Mouse (Mus musculus) liver, adult 2 months (tissue): Measurements from ENCODE around the gene Ubac2. TPM values are rescaled to one million over a fixed set of nuclear protein-coding genes. Genes with fewer than 3 reads are reported as not detected.

Experiments used
- DNase-seq: peaks from one replicate; pipeline ENCODE4 v3.0.0-alpha.2; 2011; ENCODE audit warnings: low read depth, low spot score; ENCODE audit errors: extremely low read depth
- H3K27ac ChIP-seq: fragments of 200-500 bp; replicated peaks from 2 replicates; pipeline ENCODE4 v1.5.1; 2012; ENCODE audit warnings: low read depth, mild to moderate bottlenecking, control low read depth, inconsistent platforms, low read length; ENCODE audit not compliant: insufficient read depth
- H3K27me3 ChIP-seq: fragments of 200-500 bp; 2 replicates; pipeline ENCODE4 v1.6.1; 2012; ENCODE audit warnings: mild to moderate bottlenecking, moderate library complexity, low read length, inconsistent platforms; ENCODE audit not compliant: control insufficient read depth, insufficient read depth
- H3K36me3 ChIP-seq: fragments of 200-500 bp; 2 replicates; pipeline ENCODE4 v1.6.1; 2012; ENCODE audit warnings: low read length, inconsistent platforms; ENCODE audit not compliant: control insufficient read depth, insufficient read depth
- H3K4me1 ChIP-seq: fragments of 200-500 bp; 2 replicates; pipeline ENCODE4 v1.6.1; 2011; ENCODE audit warnings: low read length; ENCODE audit not compliant: control insufficient read depth, insufficient read depth
- H3K4me3 ChIP-seq: fragments of 200-500 bp; 2 replicates; pipeline ENCODE4 v1.5.1; 2011; ENCODE audit warnings: low read depth, mild to moderate bottlenecking, control low read depth, low read length, moderate library complexity; ENCODE audit not compliant: insufficient read depth
- H3K79me2 ChIP-seq: fragments of 200-500 bp; 2 replicates; pipeline ENCODE4 v1.6.1; 2012; ENCODE audit warnings: inconsistent platforms, mild to moderate bottlenecking, low read length, moderate library complexity; ENCODE audit not compliant: control insufficient read depth, insufficient read depth
- H3K9ac ChIP-seq: fragments of 200-500 bp; 2 replicates; pipeline ENCODE4 v1.6.1; 2012; ENCODE audit warnings: low read depth, mild to moderate bottlenecking, control low read depth, inconsistent platforms, low read length
- CTCF ChIP-seq: fragments of 200-500 bp; IDR thresholded peaks from 2 replicates; pipeline ENCODE4 v1.5.1; 2011; ENCODE audit warnings: low read depth, low read length, control low read depth
- POLR2A ChIP-seq: fragments of 200-500 bp; IDR thresholded peaks from 2 replicates; pipeline ENCODE4 v1.6.1; 2011; ENCODE audit warnings: low read length, control low read depth; ENCODE audit not compliant: insufficient read depth; ENCODE audit errors: extremely low read depth
- whole genome bisulfite sequencing: fragments of 180-500 bp; shearing (Covaris S2); methylation state at CpG from one replicate; pipeline ENCODE4 v1.1.7; 2018; 5-methylcytosine and 5-hydroxymethylcytosine counted together
- polyA plus RNA-seq: library from polyadenylated mRNA; depleted of rRNA; stranded (reverse); fragments of >200 nt; gene quantifications from 2 replicates; pipeline ENCODE4 v1.2.3, GENCODE M21; 2012
- total RNA-seq: library from RNA; depleted of rRNA; stranded (reverse); fragments of >200 nt; gene quantifications from 2 replicates; pipeline ENCODE4 v1.2.3, GENCODE M21; 2014

Gene Ubac2
- total and polyA plus RNA-seq, 2 experiments, result 20.3 to 49.4 TPM

- Histone ChIP-seq H3K79me2 (no peaks in the 10 kb centered on the region; the same call in 1 of the 2 replicates), H3K27me3 (no peaks in the 10 kb centered on the region), H3K36me3 (no peaks in the 10 kb centered on the region), H3K4me1 (peaks cover 2% of the 10 kb centered on the region), H3K9ac (no peak overlapping the region), H3K27ac (no peak overlapping the region), H3K4me3 (no peak overlapping the region)
- TF ChIP-seq CTCF (no peak), POLR2A (no peak)
- DNase-seq, result no peak
- WGBS, result 81% methylated on average over 10 of the region's 10 CpGs
These were observed 80.5 kb downstream of the Ubac2 start for GRCm38 (mm10) chr14:121958751-121959537.

DNA sequence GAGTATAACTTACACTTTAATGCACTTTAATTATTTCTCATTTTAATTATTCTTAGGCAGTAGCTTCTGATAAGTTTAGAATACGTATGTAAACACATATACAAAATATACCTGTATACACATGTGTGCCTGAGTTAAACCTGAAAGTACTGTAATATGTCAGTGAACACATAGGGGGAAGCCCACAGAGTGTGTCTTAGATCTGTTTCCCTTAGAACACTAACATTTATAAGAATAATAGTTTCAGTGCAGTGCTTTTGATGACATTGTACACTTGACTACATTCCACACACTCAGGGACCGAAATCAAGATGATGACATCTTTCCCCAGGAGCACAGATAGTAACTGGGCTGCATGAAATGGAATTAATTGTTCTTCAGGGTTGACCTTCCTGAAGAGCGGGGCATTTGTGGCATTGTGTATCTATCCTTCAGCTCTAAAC lies 81.1 kb downstream of the Ubac2 start:
- no peak overlapping the region for H3K9ac ChIP-seq

GRCm38 (mm10) chr14:121960031-121960430 lies 81.6 kb downstream of the Ubac2 start:
- 87% methylated on average over 4 of the region's 4 CpGs for WGBS

More for the DNA sequence above, 81.1 kb downstream of the Ubac2 start:
- no peak for DNase-seq
- Histone ChIP-seq H3K36me3 (no peaks in the 10 kb centered on the region), H3K27ac (no peak overlapping the region), H3K79me2 (no peaks in the 10 kb centered on the region; the same call in 1 of the 2 replicates), H3K4me1 (peaks cover 2% of the 10 kb centered on the region), H3K4me3 (no peak overlapping the region), H3K27me3 (no peaks in the 10 kb centered on the region)
- TF ChIP-seq POLR2A (no peak), CTCF (no peak)
- 94% methylated on average over 3 of the region's 3 CpGs for WGBS

DNA sequence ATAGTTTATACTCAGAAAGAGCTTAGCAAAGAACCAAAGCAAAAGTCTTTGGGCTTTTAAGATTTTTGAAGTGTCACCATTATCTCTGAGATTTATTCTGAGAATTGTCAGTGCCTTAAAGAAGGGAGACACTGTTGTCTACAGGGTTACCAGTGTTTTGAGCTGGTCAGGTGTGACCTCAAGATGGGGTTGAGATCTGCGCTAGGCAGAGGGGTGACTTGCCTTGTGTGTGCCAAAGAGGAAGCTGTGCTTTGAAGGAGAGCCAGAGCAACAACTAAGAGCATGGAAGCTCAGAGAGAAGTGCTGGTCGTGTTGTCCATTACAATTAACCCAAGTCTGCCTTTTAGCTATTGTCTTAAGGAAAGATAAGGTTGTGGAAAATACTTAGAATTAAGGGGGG lies 82.1 kb downstream of the Ubac2 start:
- Histone ChIP-seq H3K27ac (no peak overlapping the region), H3K4me3 (no peak overlapping the region), H3K4me1 (peaks cover 2% of the 10 kb centered on the region), H3K36me3 (no peaks in the 10 kb centered on the region), H3K27me3 (no peaks in the 10 kb centered on the region), H3K79me2 (no peaks in the 10 kb centered on the region; the same call in 1 of the 2 replicates), H3K9ac (no peak overlapping the region)
- DNase-seq, result no peak
- WGBS, result 58% methylated on average over 2 of the region's 2 CpGs
- TF ChIP-seq POLR2A (no peak), CTCF (no peak)

More at GRCm38 (mm10) chr14:121960031-121960430, 81.6 kb downstream of the Ubac2 start:
- no peaks in the 10 kb centered on the region for H3K27me3 ChIP-seq
- H3K9ac ChIP-seq, result no peak overlapping the region
- no peaks in the 10 kb centered on the region for H3K36me3 ChIP-seq
- TF ChIP-seq CTCF (no peak), POLR2A (no peak)
- H3K79me2 ChIP-seq, result no peaks in the 10 kb centered on the region; the same call in 1 of the 2 replicates
- peaks cover 2% of the 10 kb centered on the region for H3K4me1 ChIP-seq
- DNase-seq, result no peak
- H3K27ac ChIP-seq, result no peak overlapping the region
- no peak overlapping the region for H3K4me3 ChIP-seq

DNA sequence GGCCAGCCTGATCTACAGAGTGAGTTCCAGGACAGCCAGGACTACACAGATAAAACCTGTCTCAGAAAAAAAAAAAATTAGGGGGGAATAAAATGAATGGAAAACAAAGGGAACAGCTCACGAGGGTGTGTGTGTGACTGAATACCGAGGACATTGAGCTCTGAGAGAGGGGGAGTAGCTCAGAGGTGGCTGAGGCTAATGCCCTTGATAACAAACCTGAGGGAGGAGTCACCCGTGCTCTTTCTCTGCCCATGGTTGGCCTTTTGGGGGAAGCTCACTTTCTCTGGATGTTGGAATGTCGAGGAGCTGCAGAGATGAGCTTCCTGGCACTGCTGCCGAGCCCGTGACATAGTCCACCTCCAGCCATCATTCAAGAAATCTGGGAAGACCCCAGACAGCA lies 82.6 kb downstream of the Ubac2 start:
- no peaks in the 10 kb centered on the region for H3K27me3 ChIP-seq
- WGBS, result 51% methylated on average over 6 of the region's 6 CpGs
- H3K79me2 ChIP-seq, result no peaks in the 10 kb centered on the region; the same call in 1 of the 2 replicates
- H3K4me3 ChIP-seq, result no peak overlapping the region
- TF ChIP-seq CTCF, result no peak
- TF ChIP-seq POLR2A, result no peak
- H3K36me3 ChIP-seq, result no peaks in the 10 kb centered on the region
- no peak overlapping the region for H3K27ac ChIP-seq
- peaks cover 2% of the 10 kb centered on the region for H3K4me1 ChIP-seq
- no peak for DNase-seq
- H3K9ac ChIP-seq, result no peak overlapping the region
